Mouse (Mus musculus) liver, postnatal 0 days (tissue): ENCODE data around the gene Fzr1.

ENCODE experiments used
- CTCF ChIP-seq: sonication (generic); IDR thresholded peaks from 2 replicates; pipeline ENCODE4 v1.5.1; 2016; ENCODE audit warnings: antibody characterized with exemption, low read depth
- EP300 ChIP-seq: IDR thresholded peaks from 2 replicates; pipeline ENCODE4 v1.6.1; 2016; ENCODE audit warnings: antibody characterized with exemption, low read depth, mild to moderate bottlenecking

- TF ChIP-seq CTCF (no peak), EP300 (no peak)
Observed at GRCm38 (mm10) chr10:81412586-81413309, 34.4 kb upstream of the Fzr1 start.
